Mouse (Mus musculus) C2C12 (cell line): ENCODE results near the gene AC140267.1.

Source experiments
- CTCF ChIP-seq: IDR thresholded peaks from one replicate; pipeline ENCODE4 v1.5.1; 2011; ENCODE audit not compliant: control insufficient read depth, insufficient read depth, insufficient read length
- FOSL1 ChIP-seq: IDR thresholded peaks from one replicate; pipeline ENCODE4 v1.8.0; 2011; ENCODE audit warnings: mild to moderate bottlenecking, low read length; ENCODE audit not compliant: poor library complexity, insufficient read depth, severe bottlenecking
- MAX ChIP-seq: IDR thresholded peaks from one replicate; pipeline ENCODE4 v1.6.1; 2011; ENCODE audit warnings: mild to moderate bottlenecking, control low read depth
- MYOD1 ChIP-seq: IDR thresholded peaks from one replicate; pipeline ENCODE4 v1.6.1; 2011; ENCODE audit warnings: low read depth; ENCODE audit not compliant: control insufficient read depth, insufficient read length
- MYOG ChIP-seq: IDR thresholded peaks from one replicate; pipeline ENCODE4 v1.6.1; 2011; ENCODE audit not compliant: control insufficient read depth, insufficient read length; ENCODE audit errors: extremely low read depth
- USF1 ChIP-seq: IDR thresholded peaks from one replicate; pipeline ENCODE4 v1.6.1; 2011; ENCODE audit warnings: low read depth, mild to moderate bottlenecking, control low read depth, moderate library complexity

GRCm38 (mm10) chr15:80206057-80206565 is 29.5 kb upstream of the AC140267.1 start:
- TF ChIP-seq CTCF, result no peak
- TF ChIP-seq FOSL1, result no peak
- no peak for TF ChIP-seq MYOG
- no peak for TF ChIP-seq USF1
- TF ChIP-seq MAX, result no peak
- no peak for TF ChIP-seq MYOD1
